Mouse (Mus musculus): ENCODE measurements around the gene Stxbp6. TPM values are rescaled to one million over a fixed set of nuclear protein-coding genes. Genes with fewer than 3 reads are reported as not detected.

Stxbp6 gene
- total RNA-seq, 2 experiments from 2014 or later, result 83.9 to 91.9 TPM

GRCm38 (mm10) chr12:44997422-44997821, 77.1 kb downstream of the Stxbp6 start:
- DNase-seq (ENCODE audit: low spot score in 2 of 2), result no peak

- DNase-seq (ENCODE audit: low spot score in 2 of 2), result no peak
These were observed 77.6 kb downstream of the Stxbp6 start for GRCm38 (mm10) chr12:44996897-44997296.

DNA sequence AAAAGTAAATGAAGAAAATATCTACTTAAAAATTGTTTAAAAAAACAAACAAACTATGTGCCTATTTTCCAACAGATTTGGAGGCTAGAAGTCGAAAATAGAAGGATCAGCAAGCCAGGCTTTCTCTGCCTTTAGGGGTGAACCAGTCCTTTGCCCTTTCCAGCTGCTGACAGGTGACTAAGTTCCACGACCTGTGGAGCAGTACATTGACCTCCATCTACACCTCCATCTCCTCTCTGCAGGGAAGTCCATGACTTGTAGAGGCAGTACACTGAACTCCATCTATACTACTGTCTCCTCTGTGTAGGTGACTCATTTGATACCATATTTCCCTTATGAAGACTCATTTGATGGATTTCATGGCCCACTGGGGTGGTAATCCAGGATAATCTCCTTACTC, 78.2 kb downstream of the Stxbp6 start:
- DNase-seq (ENCODE audit: low spot score in 2 of 2), result no peak

DNA sequence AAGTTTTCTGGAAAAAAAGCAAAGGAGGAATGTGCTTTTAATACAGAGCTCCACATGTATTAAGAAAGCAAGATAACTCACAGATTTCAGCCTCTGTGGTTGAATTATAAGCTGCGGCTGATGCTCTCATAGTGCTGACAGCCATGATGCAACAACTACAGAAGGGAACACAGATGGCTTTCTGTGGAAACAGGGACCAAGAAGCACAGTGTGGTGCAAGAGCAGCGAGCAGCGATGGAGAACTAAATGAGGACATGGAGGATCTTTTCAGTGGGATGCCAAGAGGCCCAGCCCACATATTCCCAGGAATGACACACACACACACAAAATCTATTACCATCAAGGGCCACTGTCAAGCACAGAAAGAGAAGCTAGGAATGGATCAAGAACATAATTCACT, 81.1 kb downstream of the Stxbp6 start:
- DNase-seq (ENCODE audit: low spot score in 2 of 2), result peak; percentile 85 to 94

DNA sequence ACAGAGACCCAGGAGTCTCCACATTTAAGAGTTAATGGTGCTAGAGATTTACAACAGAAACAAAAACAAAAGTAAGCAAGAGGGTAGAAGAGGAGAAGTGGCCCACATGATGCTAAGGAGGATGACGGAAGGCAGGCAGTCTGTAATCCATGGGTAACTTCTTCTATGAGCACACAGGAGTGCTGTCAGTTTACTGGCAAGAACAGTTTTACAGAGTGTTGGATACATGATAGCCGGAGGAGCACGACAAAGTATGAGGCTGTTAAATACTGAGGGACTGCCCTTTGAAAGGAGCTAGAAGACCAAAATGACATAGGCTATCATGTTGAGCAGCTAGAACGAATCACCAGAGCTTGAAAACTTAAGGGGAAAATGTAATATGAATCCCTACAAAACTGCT, 81.7 kb downstream of the Stxbp6 start:
- DNase-seq (ENCODE audit: low spot score in 2 of 2), result no peak

DNA sequence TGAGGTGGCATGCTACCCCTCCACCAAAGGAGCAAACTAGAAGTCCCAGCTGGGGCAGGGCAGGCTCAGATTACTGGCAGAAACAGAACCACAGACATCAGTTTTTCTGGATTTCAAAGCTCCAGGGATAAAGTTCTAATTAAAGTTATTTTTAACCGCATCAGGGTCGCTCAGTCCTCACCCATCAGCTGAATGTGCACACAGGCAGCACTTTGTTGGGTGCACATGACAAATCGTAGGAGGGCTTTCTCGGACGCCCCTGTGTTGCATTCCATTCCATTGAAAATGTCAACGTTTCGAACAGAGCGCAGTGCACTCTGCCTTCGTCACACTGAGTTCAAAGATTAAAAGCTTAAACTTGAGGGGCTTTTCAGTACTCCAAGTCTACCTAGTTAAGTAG, 84.1 kb downstream of the Stxbp6 start:
- DNase-seq (ENCODE audit: low spot score in 2 of 2), result no peak

DNA sequence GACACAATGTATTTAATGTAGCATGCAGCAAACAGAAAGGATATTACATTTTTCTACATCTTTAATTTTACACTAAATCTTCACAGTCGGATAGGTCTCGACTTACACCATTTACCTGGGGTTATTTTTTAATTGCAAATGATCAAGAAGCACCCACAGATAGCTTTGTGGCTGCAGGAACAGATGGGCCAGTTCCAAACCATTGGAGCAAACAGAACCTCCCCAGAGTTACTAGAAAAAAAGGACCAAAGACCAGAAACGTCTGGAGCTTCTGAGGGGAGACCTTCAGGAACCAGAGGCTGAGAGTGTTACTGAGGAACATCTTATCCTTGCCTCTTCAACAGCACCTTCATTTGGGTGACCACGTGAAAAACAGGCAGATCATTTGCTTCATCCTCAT, 85.5 kb downstream of the Stxbp6 start:
- DNase-seq (ENCODE audit: low spot score in 2 of 2), result no peak

DNA sequence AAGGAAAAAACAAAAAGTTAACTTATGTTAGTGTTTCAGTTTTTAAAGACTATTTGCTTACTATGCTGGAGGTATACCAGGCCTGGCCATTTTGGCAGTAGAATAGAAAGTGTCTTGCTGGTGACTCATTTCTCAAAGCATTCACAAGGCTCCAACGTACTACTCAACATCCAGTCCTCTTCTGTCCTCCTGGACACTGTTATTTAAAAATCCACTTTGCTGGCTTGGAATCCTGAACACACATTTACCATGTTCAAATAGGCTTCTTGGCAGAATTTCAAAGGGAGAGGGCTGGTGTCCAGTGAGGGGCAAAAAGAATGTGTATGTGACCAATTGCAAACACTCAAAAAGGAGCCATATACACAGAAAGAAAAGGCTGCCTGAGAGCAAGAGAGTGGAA, 86.7 kb downstream of the Stxbp6 start:
- no peak for DNase-seq (ENCODE audit: low spot score in 2 of 2)

GRCm38 (mm10) chr12:44979316-44979848, 95.1 kb downstream of the Stxbp6 start:
- DNase-seq (ENCODE audit: low spot score in 2 of 2), result no peak

DNA sequence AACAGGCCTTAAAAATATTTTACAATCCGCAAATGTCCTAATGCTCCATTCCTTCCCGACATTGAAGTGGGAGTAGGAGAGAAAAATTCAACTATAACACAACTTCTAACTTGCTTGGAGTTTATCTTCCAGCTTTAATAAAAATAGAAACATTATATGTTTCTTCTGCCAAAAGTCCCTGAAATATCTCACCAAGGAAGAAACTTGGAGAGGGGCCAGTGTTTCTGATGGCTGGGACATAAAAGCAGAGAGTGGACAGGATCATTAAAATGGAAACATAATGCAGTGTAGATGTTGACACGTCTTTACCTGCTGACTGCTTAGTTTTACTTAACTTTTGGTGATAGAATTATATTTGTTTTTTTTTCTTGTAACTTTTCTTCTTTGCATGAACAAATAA, 99.2 kb downstream of the Stxbp6 start:
- DNase-seq (ENCODE audit: low spot score in 2 of 2), result no peak

GRCm38 (mm10) chr12:44971477-44971876, 103.0 kb downstream of the Stxbp6 start:
- DNase-seq (ENCODE audit: low spot score in 2 of 2), result no peak

GRCm38 (mm10) chr12:44967448-44967847, 107.1 kb downstream of the Stxbp6 start:
- no peak for DNase-seq (ENCODE audit: low spot score in 2 of 2)

GRCm38 (mm10) chr12:44957474-44957873, 117.0 kb downstream of the Stxbp6 start:
- DNase-seq (ENCODE audit: low spot score in 2 of 2), result no peak

DNA sequence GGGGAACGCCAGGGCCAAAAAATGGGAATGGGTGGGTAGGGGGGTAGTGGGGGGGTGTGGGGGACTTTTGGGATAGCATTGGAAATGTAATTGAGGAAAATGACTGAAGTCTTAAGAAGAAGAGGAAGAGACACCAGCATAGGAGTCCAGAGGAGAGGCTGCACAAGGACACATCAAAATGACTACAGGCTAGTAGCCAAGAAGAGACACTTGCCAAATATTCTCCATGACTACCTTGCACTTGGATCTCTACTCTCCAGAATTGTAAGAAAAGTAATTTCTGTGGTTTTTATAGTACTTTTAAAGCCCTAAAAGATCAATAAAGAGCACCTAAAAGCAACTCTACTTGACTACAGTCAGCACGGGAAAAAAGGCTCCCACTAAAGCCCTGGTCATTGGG, 121.4 kb downstream of the Stxbp6 start:
- no peak for DNase-seq (ENCODE audit: low spot score in 2 of 2)

DNA sequence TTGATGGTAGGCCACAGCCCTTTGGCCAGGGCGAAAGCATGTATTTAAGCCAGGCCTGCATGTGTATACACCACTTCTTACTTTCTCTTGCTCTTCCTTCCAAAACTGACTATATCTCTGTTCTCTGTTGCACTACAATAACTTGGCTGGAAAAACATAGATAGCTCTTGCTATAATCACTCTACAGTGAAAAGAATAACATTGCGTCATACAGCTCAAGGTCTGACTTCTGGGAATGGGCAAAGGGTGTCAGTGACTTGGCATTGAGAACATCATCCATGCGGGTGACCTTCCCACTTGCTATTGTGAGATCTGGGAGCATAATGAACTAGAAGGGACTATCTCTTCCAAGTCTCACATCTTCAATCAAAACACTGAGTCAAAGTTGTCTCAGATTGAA, 122.4 kb downstream of the Stxbp6 start:
- DNase-seq (ENCODE audit: low spot score in 2 of 2), result no peak

DNA sequence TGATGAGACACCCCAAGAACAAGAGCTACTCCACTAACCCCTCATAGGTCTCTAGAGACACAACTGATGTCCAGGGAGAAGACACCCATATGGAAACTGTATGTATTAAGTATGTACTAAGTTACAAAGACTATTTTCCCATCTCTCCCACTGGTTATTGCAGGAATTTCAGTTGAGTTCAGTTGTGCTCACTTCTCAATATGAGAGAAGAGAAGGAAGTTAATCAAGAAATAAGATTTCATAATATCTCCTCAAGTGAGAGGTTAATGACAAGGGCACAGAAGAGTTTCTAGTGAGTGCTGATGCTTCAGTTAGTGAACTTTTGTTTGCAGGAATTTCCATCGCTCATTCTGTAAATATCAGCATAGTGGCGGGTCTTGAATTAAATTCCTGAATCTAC, 124.0 kb downstream of the Stxbp6 start:
- no peak for DNase-seq (ENCODE audit: low spot score in 2 of 2)

GRCm38 (mm10) chr12:44947823-44948222, 126.7 kb downstream of the Stxbp6 start:
- peak; percentile 4 to 43 for DNase-seq (ENCODE audit: low spot score in 2 of 2)

DNA sequence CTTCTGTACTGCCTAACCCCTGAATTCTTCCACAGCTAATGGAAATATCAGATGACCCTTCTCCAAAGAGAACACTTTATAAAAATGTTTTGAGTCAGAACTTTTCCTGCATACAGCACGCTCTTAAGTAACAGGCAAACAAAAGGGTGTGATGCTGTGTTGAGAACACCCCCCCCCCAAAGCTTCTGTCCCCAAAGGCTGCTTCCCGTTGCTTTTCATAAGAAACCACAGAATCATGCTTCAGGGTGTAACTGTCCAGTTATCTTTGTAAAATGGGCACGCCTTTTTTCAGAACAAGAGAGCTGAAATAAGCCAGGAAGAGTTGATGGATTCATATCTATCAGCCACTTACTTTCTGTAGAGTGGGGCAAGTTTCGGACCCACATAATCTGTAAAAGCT, 134.2 kb downstream of the Stxbp6 start:
- DNase-seq (ENCODE audit: low spot score in 2 of 2), result no peak

DNA sequence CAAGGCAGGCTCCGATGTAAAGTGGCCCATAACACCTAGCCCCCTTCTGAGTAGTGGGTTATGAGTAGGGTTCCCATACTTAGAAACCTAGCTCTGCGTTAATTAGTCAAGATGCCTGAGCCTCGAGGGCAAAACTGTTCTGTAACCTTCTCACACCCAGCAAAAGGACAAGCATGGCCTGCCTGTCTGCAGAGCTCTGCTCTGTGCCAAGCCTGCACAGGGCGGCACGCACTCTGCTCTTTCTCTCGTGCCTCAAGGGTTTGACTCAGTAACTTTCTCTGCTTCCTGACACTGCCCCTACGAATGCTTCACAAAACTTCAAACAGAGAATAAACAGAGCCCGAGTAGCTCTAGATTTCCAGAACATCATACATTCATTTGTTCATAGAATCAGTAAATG, 135.4 kb downstream of the Stxbp6 start:
- no peak for DNase-seq (ENCODE audit: low spot score in 2 of 2)

DNA sequence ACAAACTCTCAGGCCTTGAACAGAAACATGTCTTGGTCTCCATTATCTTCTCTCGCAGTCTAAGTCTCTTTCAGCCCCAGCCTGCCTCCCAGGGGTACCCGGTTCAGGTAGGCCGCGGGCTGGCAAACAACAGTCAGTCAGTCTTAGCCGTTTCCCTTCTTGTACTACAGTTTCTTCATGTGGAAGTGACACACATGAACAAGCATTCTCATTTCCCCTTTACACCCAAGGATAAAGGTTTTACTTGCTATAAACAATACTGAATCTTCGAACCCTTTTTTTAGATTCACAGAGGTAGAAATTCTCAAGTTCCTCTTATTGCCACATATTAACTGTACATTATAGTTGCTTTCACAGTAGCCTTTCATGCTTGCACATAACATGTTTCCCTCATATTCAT, 141.6 kb downstream of the Stxbp6 start:
- DNase-seq (ENCODE audit: low spot score in 2 of 2), result no peak

- no peak for DNase-seq (ENCODE audit: low spot score in 2 of 2)
These were observed 142.8 kb downstream of the Stxbp6 start for GRCm38 (mm10) chr12:44931716-44932115.

DNA sequence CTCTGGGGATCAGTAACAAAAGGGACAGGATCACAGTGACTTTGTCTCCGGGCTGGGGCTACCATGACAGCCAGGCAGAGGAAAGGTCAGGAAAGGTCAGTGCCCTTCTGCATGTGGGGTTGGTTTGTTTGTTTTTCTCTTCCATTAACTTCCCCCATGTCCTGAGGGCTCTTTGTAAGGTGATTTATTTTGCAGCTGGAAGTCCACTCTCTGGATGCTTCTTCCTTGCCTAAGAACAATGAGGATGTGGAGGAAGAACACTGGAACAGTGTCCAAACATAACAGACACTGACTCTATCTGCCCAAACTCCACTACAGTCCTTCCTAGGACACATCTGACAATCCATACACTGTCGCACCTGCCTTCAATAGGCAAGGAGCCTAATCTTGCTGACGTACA, 146.1 kb downstream of the Stxbp6 start:
- no peak for DNase-seq (ENCODE audit: low spot score in 2 of 2)

DNA sequence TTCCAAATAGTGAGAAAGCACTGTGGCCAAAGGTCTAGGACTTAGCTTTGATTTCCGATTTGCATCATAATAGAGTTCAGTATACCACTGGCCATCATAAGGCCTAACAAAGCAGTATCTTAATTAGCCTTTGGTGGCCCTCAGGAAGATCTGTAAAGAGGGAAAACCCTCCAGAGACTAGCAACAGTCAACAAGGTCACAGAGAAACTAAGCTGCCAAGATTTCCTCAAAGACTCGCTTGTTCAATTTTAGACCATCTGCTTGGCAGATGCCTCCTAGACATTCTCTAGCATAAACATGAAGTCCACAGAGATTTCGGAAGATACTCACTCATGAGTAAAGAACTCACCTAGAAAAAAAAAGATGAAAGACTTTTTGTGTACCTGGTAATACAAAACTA, 148.6 kb downstream of the Stxbp6 start:
- DNase-seq (ENCODE audit: low spot score in 2 of 2), result no peak

DNA sequence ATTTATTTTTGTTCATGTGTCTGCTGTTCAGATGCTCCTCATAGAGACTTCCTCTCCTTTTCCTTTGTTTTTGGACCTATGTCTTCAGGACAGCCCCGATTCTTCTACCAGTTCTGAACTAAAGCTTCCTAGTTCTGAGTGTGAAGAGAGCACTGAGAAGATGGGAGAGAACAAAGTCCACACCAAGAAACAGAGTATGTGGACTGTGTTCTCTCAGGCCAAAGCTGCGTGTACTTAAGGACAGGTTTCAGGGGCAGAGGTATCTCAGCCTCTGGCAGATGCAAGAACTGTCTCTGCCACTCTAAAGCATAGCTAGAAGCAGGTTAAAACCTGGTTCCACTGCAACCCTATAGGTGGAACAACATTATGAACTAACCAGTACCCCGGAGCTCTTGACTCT, 151.2 kb downstream of the Stxbp6 start:
- DNase-seq (ENCODE audit: low spot score in 2 of 2), result no peak
